Mouse (Mus musculus) megakaryocyte, embryonic 14.5 days (primary cell): Measurements from ENCODE around the gene Limk2.

Experiments used
- FLI1 ChIP-seq: IDR thresholded peaks from 2 replicates; pipeline ENCODE4 v1.6.1; 2012; ENCODE audit warnings: low read length, inconsistent platforms, mixed read lengths
- GATA1 ChIP-seq: IDR thresholded peaks from 3 replicates; pipeline ENCODE4 v1.6.1; 2012; ENCODE audit warnings: mixed read lengths, low read length, inconsistent platforms, borderline replicate concordance

GRCm38 (mm10) chr11:3302792-3303191 is 106.2 kb downstream of the Limk2 start:
- no peak for TF ChIP-seq GATA1
- no peak for TF ChIP-seq FLI1
